Mouse (Mus musculus) small intestine, adult 2 months (tissue): ENCODE data around the gene Ncmap.

Source experiments
- CTCF ChIP-seq: fragments of 200-500 bp; IDR thresholded peaks from 2 replicates; pipeline ENCODE4 v1.5.1; 2012; ENCODE audit warnings: low read depth, mild to moderate bottlenecking, control low read depth, inconsistent platforms, low read length, moderate library complexity, mixed read lengths; ENCODE audit not compliant: insufficient replicate concordance, insufficient read length; ENCODE audit errors: extremely low read depth
- POLR2A ChIP-seq: fragments of 200-500 bp; IDR thresholded peaks from 2 replicates; pipeline ENCODE4 v1.6.1; 2012; ENCODE audit warnings: low read depth, mild to moderate bottlenecking, control low read depth, inconsistent platforms, low read length, moderate library complexity

- TF ChIP-seq POLR2A (no peak), CTCF (no peak)
Measured at GRCm38 (mm10) chr4:135433086-135433442, 35.0 kb upstream of the Ncmap start.
